Mouse (Mus musculus) thymus, postnatal 14 days (tissue): Measurements from ENCODE around the gene Syt3.

Source experiments
- DNase-seq: peaks from one replicate; pipeline ENCODE4 v3.0.0; 2021

Syt3 gene

GRCm38 (mm10) chr7:44413307-44413706, 29.4 kb downstream of the Syt3 start:
- no peak for DNase-seq

GRCm38 (mm10) chr7:44427666-44428065, 43.8 kb downstream of the Syt3 start:
- no peak for DNase-seq

- DNase-seq = no peak
Measured at GRCm38 (mm10) chr7:44428171-44428950, 44.5 kb downstream of the Syt3 start.

- no peak for DNase-seq
Measured at GRCm38 (mm10) chr7:44428968-44429521, 45.1 kb downstream of the Syt3 start, which contains the start of gene Lrrc4b. Lrrc4b (plus strand) TSS chr7:44429018.

GRCm38 (mm10) chr7:44429534-44430488, 45.9 kb downstream of the Syt3 start:
- DNase-seq = no peak

- DNase-seq = no peak
Measured at GRCm38 (mm10) chr7:44432550-44432949, 48.6 kb downstream of the Syt3 start.

GRCm38 (mm10) chr7:44433371-44433770, 49.5 kb downstream of the Syt3 start:
- DNase-seq = peak; percentile 29

GRCm38 (mm10) chr7:44434089-44434488, 50.2 kb downstream of the Syt3 start:
- no peak for DNase-seq

GRCm38 (mm10) chr7:44435796-44436195, 51.9 kb downstream of the Syt3 start:
- no peak for DNase-seq

- DNase-seq = no peak
Measured at GRCm38 (mm10) chr7:44436267-44436666, 52.4 kb downstream of the Syt3 start.

GRCm38 (mm10) chr7:44437188-44437587, 53.3 kb downstream of the Syt3 start:
- DNase-seq = no peak

- no peak for DNase-seq
Measured at GRCm38 (mm10) chr7:44437933-44438332, 54.0 kb downstream of the Syt3 start.

GRCm38 (mm10) chr7:44439696-44440095, 55.8 kb downstream of the Syt3 start:
- DNase-seq = no peak

GRCm38 (mm10) chr7:44440479-44440878, 56.6 kb downstream of the Syt3 start:
- DNase-seq = no peak

- no peak for DNase-seq
Measured at GRCm38 (mm10) chr7:44441180-44441579, 57.3 kb downstream of the Syt3 start.

- no peak for DNase-seq
Measured at GRCm38 (mm10) chr7:44441648-44442109, 57.8 kb downstream of the Syt3 start.

- DNase-seq = no peak
Measured at GRCm38 (mm10) chr7:44442407-44442821, 58.5 kb downstream of the Syt3 start.

GRCm38 (mm10) chr7:44443268-44444173, 59.6 kb downstream of the Syt3 start:
- DNase-seq = no peak

- DNase-seq = no peak
Measured at GRCm38 (mm10) chr7:44444886-44445527, 61.1 kb downstream of the Syt3 start.

GRCm38 (mm10) chr7:44445528-44445923, 61.6 kb downstream of the Syt3 start:
- DNase-seq = no peak

GRCm38 (mm10) chr7:44446070-44446855, 62.4 kb downstream of the Syt3 start:
- no peak for DNase-seq
